Mouse (Mus musculus) cerebellum, postnatal 36 days (tissue): ENCODE measurements around the gene Lpin1.

Source experiments
- DNase-seq, 2 experiments: peaks; one replicate each; pipeline ENCODE4 v3.0.0; 2021 to 2022; ENCODE audit warnings: mixed read lengths in 2 of 2

Lpin1 gene

GRCm38 (mm10) chr12:16610936-16611335, at the start of gene Lpin1:
Gene Lpin1 (minus strand): TSS chr12:16610966.
- no peak for DNase-seq

- no peak for DNase-seq
Observed at GRCm38 (mm10) chr12:16656906-16657875, 46.4 kb upstream of the Lpin1 start.

GRCm38 (mm10) chr12:16655604-16656003, 44.8 kb upstream of the Lpin1 start:
- DNase-seq = no peak

- peak; percentile 28 to 44 for DNase-seq
Observed at GRCm38 (mm10) chr12:16653332-16654093, 42.7 kb upstream of the Lpin1 start, which contains the start of gene Ntsr2. Gene Ntsr2 (plus strand): TSS chr12:16653382.

GRCm38 (mm10) chr12:16649819-16650218, 39.1 kb upstream of the Lpin1 start:
- no peak for DNase-seq

- DNase-seq = no peak
Observed at GRCm38 (mm10) chr12:16648273-16648672, 37.5 kb upstream of the Lpin1 start.

GRCm38 (mm10) chr12:16646780-16647409, 36.1 kb upstream of the Lpin1 start:
- no peak for DNase-seq

GRCm38 (mm10) chr12:16644698-16645097, 33.9 kb upstream of the Lpin1 start:
- DNase-seq = no peak

GRCm38 (mm10) chr12:16643508-16644345, 33.0 kb upstream of the Lpin1 start:
- peak in 1 of 2 experiments; percentile 13 for DNase-seq

- no peak for DNase-seq
Observed at GRCm38 (mm10) chr12:16642000-16642399, 31.2 kb upstream of the Lpin1 start.

GRCm38 (mm10) chr12:16640075-16640474, 29.3 kb upstream of the Lpin1 start:
- DNase-seq = no peak

- DNase-seq = no peak
Observed at GRCm38 (mm10) chr12:16639078-16639771, 28.5 kb upstream of the Lpin1 start.

- DNase-seq = no peak
Observed at GRCm38 (mm10) chr12:16635816-16636215, 25.1 kb upstream of the Lpin1 start.

- peak; percentile 47 to 54 for DNase-seq
Observed at GRCm38 (mm10) chr12:16634075-16634813, 23.5 kb upstream of the Lpin1 start.

- no peak for DNase-seq
Observed at GRCm38 (mm10) chr12:16633235-16633634, 22.5 kb upstream of the Lpin1 start.

GRCm38 (mm10) chr12:16631423-16631822, 20.7 kb upstream of the Lpin1 start:
- DNase-seq = no peak

GRCm38 (mm10) chr12:16630866-16631185, 20.1 kb upstream of the Lpin1 start:
- DNase-seq = no peak

- DNase-seq = no peak
Observed at GRCm38 (mm10) chr12:16630152-16630865, 19.5 kb upstream of the Lpin1 start.

GRCm38 (mm10) chr12:16620230-16620629, 9.5 kb upstream of the Lpin1 start:
- no peak for DNase-seq

- DNase-seq = no peak
Observed at GRCm38 (mm10) chr12:16619453-16619852, 8.7 kb upstream of the Lpin1 start.
